Mouse (Mus musculus) gastrocnemius, postnatal 25 days (tissue): Measurements from ENCODE around the gene Alpl. TPM values are rescaled to one million over a fixed set of nuclear protein-coding genes. Genes with fewer than 3 reads are reported as not detected.
A peak's percentile ranks its signal among the peaks of the same experiment; 100 is the strongest.

ENCODE experiments used
- DNase-seq: peaks from one replicate; pipeline ENCODE4 v3.0.0; 2022
- long read RNA-seq, 2 experiments: library from polyadenylated mRNA; stranded (forward); transcript quantifications; one replicate each; pipeline ENCODE4 v2.0.0; 2021
- total RNA-seq, 2 experiments: library from RNA; stranded (reverse); gene quantifications; 1 replicate in 1 of 2; 2 replicates in 1 of 2; pipeline ENCODE4 v1.2.3; 2021

Gene Alpl
- 10 to 100 TPM; 13.1 to 14.4 TPM for total RNA-seq
- long read RNA-seq, experiment 1, partial matches to known transcripts = 6 of 16 reads
- long read RNA-seq, experiment 1, other reads (novel, unspliced or antisense) = 10 of 16 reads
- long read RNA-seq, experiment 2, partial matches to known transcripts = 2 of 8 reads
- long read RNA-seq, experiment 2, other reads (novel, unspliced or antisense) = 6 of 8 reads

DNA sequence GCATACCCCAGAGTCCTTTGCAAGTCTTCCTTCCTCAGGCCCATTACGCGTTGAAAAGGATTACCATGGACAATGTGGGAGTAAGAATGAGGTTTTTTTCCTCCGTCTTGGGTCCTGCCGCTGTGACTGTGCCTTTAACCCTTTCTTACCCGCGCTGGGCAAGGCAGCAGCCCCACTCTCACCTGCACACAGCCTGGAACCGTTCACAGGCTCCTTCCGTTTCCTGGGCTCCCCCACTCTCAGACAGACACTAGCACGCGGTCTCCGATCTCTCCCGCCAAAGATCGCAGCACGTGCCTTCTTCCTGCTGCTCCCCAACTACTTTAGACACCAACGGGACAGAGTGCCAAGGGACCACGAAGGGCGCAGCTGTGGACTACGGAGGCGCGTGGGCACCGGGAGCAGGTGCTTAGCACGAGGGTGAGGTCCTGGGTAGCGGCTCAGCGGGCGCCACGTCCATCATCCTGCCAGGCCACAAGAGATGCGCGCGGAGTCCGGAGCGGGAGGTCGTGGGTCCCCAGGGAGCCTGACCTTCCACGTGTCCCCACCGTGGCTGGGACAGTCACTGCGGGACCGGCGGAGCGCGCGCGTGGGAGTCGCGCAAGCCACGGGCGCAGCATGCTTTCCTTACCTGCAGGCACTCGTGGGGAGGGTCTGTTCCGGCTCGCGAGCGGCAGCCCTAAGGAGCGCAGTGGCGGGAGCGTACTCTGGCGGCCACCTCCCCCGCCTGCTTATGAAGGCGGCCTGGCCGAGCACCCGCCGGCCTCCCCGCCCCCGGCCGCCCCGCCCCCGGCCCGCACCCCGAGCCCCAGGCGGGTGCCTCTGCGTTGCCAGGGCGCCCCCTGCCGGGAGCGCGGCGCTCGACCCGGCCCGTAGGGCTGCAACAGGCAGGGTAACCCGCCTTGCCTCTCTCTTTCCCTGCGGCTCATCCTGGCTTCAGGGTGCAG is at the start of gene Alpl:
TSS of gene Alpl (minus strand) at position 774 of the 947 bp plus-strand sequence.
- DNase-seq = peak; percentile 53

DNA sequence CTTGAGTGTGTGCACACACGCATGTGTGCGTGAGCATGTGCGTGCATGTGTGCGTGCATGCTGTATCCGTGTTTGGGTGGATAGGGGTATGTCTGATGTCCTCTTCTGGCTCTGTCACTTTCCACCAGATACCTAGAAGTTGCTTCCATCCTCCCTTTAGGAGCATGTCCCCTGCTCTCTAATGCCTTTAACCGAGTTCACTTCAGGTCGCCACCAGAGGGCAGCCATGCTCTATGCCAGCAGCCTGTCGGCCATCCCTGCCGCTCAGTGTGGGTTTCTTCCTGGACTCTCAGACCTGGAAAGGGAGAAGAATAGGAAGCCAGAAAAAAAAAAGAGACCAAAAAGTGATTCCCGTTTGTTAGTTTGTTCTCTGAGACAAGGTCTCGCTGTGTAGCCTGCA is 48.5 kb upstream of the Alpl start:
- peak; percentile 46 for DNase-seq

DNA sequence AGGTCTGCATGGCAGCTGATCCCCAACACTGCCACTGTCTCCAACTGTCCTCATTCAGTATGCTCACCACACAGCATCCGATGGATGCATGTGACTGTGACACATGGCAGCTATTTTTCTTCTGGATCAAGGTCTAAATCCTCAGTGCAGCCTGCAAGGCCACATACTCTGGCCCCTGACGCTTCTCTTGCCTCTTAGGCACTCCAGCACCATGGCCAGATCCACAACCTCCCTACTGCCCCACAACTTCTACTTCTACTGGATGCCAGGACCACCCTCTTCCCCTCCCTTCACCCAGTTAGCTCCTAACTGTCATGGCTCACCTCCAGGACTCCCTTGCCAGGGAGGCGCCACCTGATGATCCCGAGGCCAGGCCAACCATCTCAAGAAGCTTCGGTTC is 43.3 kb upstream of the Alpl start:
- DNase-seq = no peak

- no peak for DNase-seq
These were observed 42.6 kb upstream of the Alpl start for GRCm38 (mm10) chr4:137838791-137839190.

- DNase-seq = peak; percentile 71
These were observed 41.6 kb upstream of the Alpl start for GRCm38 (mm10) chr4:137837792-137838191.

DNA sequence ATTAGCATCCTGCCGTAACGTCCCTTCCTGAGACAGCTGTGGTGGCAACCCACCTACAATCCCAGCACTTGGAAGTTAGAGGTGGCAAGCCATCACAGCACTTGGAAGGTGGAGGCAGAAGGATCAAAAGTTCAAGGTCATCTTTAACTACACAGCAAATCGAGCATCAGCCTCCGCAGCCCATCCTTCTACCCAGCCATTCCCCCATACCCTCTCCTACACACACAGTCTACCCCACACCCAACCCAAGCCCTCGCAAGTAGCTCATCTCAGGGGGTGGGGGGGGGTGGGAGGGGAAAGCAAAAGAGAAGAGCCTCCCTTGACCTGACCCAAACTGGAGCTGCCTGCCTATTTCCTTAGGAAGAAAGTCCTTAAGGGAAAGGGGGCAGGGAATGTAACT is 40.6 kb upstream of the Alpl start:
- DNase-seq = no peak

DNA sequence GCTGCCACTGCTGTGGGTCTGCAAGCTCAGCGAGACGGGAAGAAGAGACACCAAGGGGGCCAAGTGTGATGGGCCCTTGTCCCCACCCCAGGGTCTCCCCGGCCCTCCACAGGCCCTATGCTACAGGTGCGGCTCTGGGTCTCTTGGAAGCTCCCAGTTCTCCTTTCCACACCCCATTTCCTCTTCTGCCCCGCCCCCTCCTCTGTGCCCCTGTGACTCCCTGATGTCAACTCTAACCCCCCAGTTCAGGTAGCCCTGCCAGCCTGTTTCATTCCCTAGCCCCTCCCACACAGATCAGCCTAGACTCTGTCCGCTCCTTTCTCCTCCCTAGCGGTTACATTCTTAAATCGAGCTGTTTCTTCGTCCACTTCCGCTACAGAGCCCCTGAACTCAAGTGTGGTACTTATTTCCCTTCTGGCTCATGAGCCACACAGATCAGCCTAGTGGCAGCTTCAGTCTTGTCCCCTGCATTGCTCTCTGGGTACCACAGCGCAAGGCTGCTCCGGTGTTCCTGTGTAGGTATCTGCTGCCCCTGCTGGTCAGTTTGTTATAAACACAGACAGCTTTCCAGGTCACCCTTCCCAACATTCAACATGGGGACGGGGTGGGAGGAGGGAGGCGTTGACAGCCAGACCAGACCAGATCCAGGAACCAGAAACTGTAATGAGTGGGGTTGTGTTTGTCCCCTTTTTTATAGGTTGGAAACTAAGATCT is 39.6 kb upstream of the Alpl start:
- DNase-seq = peak; percentile 49

- no peak for DNase-seq
These were observed 35.4 kb upstream of the Alpl start for GRCm38 (mm10) chr4:137831598-137831997.

DNA sequence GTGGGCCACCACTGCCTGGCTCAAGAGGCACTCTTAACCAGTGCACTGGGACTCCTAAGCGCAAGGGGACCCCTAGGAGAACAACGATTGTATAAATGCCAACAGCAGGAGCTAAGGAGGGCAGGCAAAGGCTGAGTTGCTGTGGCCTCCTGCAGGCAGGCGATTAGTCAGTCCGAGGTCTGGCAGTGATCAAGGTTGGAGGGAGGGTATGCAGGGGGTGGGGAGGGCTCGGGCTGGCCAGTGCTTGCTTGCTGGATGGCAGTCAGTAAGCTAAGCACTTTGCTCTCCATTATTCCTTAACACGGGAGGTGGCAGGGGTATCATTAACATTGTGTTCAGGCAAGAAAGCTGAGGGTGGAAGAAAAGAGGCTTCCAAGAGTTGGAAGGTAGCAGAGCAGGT is 34.2 kb upstream of the Alpl start:
- DNase-seq = no peak

DNA sequence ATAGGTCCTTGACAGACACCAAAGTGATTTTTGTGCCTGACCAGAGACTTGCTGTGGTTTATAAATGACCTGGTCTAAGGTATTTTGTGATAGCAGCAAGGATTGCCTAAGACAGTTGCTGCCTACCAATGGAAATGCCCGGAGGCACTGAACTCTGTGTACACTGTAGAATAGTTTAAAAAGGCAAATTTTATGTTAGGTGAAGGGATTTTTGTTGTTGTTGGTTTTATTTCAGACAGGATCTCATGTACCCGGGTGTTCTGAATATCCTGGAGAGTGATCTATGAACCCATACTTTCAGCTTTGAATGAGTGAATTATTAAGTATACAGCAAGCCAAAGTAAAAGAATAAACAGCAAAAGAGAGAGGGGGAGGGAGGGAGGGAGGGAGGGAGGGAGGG is 28.7 kb upstream of the Alpl start:
- DNase-seq = no peak

GRCm38 (mm10) chr4:137823542-137823941 is 27.4 kb upstream of the Alpl start:
- no peak for DNase-seq

GRCm38 (mm10) chr4:137822537-137822936 is 26.4 kb upstream of the Alpl start:
- DNase-seq = peak; percentile 23

DNA sequence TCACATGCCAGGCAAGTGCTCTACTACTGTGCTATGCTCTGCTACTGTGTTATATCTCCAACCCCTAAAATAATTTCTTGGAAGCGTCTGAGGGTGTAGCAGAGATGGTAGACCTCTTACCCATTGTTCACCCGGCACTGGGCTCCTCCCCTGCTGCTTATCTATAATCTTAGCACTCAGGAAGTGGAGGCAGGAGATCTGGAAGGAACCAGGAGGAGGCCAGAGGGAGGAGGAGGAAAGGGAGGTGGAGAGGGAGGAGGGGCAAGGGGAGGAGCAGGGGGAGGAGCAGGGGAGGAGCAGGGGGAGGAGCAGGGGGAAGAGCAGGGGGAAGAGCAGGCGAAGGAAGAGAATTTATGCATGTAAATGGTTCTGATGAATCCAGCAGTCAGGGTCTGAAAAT is 24.5 kb upstream of the Alpl start:
- DNase-seq = no peak

DNA sequence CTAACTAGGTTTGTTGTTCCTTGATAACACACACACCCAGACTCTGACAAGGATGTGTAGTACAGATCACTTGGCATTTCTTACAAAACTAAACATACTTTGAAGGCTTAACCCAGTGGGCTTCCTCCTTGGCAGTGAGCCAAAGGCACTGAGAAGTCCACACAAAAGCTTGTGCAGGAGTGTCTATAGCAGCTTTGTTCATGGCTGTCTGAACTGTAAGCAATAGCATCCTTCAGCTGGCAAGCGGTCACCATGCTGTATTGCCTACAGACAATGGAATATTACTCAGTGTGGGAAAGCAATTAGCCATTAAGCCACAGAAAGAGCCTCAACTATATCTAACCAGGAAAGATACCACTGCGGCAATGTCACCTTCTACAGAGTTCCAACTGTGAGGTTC is 23.3 kb upstream of the Alpl start:
- no peak for DNase-seq

GRCm38 (mm10) chr4:137818341-137818740 is 22.2 kb upstream of the Alpl start:
- no peak for DNase-seq

DNA sequence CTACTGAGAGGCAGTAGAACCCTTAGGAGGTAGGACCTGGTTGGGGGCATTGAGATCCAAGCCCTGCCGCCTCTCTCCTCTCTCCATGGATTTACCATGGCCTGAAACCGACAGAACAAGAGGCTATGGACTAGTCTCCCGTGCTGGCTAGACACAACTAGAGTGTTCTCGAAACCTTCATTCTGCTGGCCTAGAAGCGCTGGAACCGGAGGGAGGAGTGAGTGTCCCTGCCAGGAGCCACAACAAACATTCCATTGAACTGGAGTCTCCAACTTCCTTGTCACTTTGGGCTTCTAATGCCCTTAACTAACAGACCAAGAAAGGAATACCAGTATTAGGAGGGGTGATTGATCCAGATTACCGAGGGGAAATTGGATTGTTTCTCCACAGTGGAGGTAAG is 20.0 kb upstream of the Alpl start:
- DNase-seq = no peak

DNA sequence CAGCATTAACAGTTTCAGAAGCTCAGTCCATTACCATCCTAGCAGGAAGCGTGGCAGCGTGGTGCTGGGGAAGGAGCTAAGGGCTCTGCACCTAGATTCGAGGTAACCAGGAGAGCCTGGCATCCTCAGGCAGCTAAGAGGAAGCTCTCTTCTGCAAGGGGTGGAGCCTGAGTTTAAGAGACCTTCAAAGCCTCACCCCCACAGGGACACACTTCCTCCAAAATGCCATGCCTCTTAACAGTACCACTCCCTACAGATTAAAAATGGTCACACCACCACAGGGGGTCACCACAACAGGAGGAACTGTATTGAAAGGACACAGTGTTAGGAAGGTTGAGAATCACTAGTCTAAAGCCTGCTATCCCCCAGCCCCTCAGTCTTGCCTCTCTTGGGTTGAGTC is 19.3 kb upstream of the Alpl start:
- DNase-seq = no peak

DNA sequence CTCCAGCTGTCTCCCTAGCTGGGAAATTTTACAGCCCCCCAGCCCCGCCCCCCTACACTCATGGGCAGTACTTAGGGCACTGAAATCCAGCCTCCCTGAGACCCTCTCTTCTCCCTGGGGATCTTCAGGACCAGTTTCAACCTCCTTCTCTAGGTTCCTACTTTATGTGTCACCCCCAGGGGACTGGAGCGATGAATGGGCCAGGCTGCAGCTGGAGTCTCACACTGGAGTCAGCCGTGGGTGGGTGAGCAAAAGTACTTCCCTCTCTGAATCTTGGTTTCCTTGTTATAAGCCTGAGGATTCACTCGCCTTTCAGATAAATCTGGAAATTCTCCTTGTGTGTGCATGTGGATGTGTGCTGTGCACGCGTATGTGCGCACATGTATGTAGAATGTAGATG is 18.0 kb upstream of the Alpl start:
- no peak for DNase-seq

DNA sequence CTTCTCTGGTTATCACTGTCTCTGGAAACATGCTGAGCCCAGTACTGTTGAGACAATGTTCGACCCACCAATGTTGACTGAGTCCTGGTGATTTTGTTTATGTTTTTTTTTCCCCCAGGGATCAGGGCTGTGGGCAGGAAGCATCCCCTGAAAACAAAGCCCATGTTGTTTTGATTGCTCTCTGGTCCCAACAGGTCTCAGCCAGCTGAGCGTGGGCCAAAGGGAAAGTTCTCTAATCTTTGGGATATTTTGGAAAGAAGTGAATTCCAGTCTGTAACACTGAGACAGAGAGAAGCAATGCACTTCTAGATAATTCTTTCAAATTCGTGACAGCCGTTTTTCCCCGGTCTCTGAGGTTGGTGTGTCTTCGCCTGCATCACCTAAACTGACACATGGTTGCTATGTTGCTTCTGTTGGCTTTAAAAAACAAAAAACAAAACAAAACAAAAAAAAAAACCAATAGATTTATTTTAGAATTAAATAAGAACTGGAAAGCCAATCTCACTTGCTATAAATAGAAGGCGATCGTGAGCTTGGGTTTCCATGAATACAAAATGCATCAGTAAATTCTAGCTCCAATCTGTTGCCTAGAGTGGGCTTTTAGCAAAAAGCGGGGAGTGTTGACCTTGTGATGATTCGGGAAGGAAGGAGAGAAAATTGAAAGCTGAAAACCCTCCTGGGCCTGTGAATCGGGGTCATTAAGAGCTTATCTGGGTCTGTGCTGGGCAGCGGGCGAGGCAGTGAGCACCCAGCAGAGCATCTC is 16.9 kb upstream of the Alpl start:
- DNase-seq = peak; percentile 18

GRCm38 (mm10) chr4:137809999-137810398 is 13.8 kb upstream of the Alpl start:
- peak; percentile 30 for DNase-seq

DNA sequence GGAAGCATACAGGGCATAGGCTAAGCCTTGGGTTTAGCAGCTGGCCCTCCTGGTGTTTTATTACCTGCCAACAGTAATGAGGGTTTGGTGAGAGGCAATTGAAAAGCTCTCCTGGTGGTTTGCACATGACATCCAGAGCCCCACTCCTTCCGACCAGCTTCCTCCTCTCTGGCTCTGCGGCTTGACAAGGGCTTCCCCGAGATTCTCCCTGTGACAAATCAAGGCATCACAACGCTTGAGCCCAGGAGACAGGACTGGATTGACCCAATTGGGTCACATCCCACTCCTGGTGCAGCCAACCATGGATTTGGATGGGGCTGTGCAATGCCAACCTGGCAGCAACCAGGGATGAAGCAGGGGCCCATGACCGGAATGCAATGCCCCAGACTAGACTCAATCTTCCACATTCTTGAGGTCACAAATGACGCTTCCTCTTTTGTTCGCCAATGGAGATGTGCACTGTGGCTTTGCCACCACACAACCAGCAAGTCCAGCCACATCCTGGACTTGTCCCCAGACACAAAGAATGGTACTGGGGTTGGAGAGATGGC is 11.2 kb upstream of the Alpl start:
- DNase-seq = no peak

- no peak for DNase-seq
These were observed 5.0 kb upstream of the Alpl start for GRCm38 (mm10) chr4:137801196-137801595.
